Comparison of ENCODE assay signal across 17 mouse cellular contexts in the genomic region with DNA sequence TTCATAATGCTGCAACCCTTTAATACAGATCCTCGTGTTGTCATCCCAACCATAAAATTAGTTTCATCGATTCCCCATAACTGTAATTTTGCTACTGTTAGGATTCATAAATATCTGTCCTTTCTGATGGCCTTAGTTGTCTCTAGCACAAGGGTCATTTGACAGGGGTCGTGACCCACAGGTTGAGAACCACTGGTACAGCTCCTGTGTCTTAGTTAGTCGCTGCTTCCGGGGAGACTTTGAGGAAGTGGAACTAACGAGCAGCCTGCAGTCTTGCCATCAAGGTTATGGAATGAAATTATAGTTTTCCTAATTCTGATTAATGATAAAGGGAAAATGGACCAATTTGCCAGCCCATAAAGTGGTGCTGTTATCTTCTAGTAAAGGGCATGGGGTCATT.
"Had no signal": no experiment of that assay in that cellular context is flagged by ENCODE, and none has a peak within 500 bp of the region (broad histone marks: within the 10 kb centered on the region; RNA-seq: fewer than 3 reads in every experiment).

No protein-coding gene starts in this region.

- H3K27ac ChIP-seq: midbrain, embryonic 10.5 days; midbrain, embryonic 12.5 days; neural tube, embryonic 13.5 days; neural tube, embryonic 15.5 days had no signal

- H3K4me2 ChIP-seq: lung, embryonic 14.5 days; midbrain, embryonic 12.5 days; neural tube, embryonic 13.5 days; neural tube, embryonic 15.5 days had no signal

- ATAC-seq: midbrain, embryonic 16.5 days had no signal

- H3K27me3 ChIP-seq: midbrain, embryonic 12.5 days; neural tube, embryonic 13.5 days; neural tube, embryonic 15.5 days had no signal

- H3K36me3 ChIP-seq: midbrain, embryonic 10.5 days; midbrain, embryonic 12.5 days; neural tube, embryonic 13.5 days; neural tube, embryonic 15.5 days had no signal

- DNase-seq: lung, adult 18-20 months; lung, embryonic 14.5 days; lung, postnatal 10 days; lung, postnatal 4 days; midbrain, embryonic 14.5 days; right cerebral cortex, postnatal 14 days; right cerebral cortex, postnatal 4 days; spleen, adult 18-20 months; thymus, adult 18-20 months; thymus, postnatal 14 days; thymus, postnatal 36 days had no signal

- H3K9me3 ChIP-seq: midbrain, embryonic 10.5 days; midbrain, embryonic 12.5 days; neural tube, embryonic 13.5 days; neural tube, embryonic 15.5 days had no signal

- H3K4me1 ChIP-seq: midbrain, embryonic 10.5 days; midbrain, embryonic 12.5 days; neural tube, embryonic 13.5 days; neural tube, embryonic 15.5 days had no signal

- H3K9ac ChIP-seq: lung, embryonic 14.5 days; midbrain, embryonic 12.5 days; neural tube, embryonic 13.5 days; neural tube, embryonic 15.5 days had no signal

- H3K4me3 ChIP-seq: midbrain, embryonic 10.5 days; midbrain, embryonic 12.5 days; myocyte; neural tube, embryonic 13.5 days; neural tube, embryonic 15.5 days had no signal
